Mouse (Mus musculus): Measurements from ENCODE around the gene Olfr1330.

DNA sequence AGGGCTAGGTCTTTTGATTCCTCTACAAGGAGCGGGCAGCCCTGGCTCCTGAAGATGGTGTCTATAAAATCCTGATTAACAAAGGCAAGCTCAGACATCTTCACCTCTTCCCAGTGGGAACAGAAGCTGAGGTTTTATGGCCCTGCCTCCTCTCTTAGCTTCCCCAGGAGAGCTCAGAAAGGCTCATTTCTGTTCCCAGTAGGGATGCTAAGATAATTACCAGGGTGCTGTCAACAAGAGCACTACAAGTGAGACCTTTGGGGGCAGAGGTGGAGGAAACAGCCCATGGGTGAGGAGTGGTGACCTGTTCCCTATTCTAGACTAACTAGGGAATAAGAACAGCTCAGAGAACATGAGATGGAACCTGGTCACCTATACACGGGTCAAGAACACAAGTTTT lies 50.1 kb downstream of the Olfr1330 start, which contains the start of gene Olfr1328:
- no peak for TF ChIP-seq CTCF (IDR thresholded peaks at IDR 0.05)
- TF ChIP-seq EP300 (IDR thresholded peaks at IDR 0.05), result no peak
